Mouse (Mus musculus) gonadal fat pad, adult 2 months (tissue): ENCODE data around the gene Polr3gl. TPM values are rescaled to one million over a fixed set of nuclear protein-coding genes. Genes with fewer than 3 reads are reported as not detected.

Source experiments
- polyA plus RNA-seq: library from polyadenylated mRNA; depleted of rRNA; stranded (reverse); fragments of >200 nt; gene quantifications from 2 replicates; pipeline ENCODE4 v1.2.3, GENCODE M21; 2012; rRNA removed

Polr3gl gene
- polyA plus RNA-seq, 1 experiment, result 12.6 TPM

Other genes starting within 250 kb of the Polr3gl start
- not detected in 2 replicates for gene BC107364, start 141.9 kb downstream of the Polr3gl start, polyA plus RNA-seq
- gene Hfe2, start 69.0 kb downstream of the Polr3gl start, polyA plus RNA-seq, result 0.16 and 0.55 TPM in 2 replicates
- 664 and 966 TPM in 2 replicates for gene Txnip, start 36.2 kb downstream of the Polr3gl start, polyA plus RNA-seq
- 0.39 TPM in 1 of 2 replicates, not detected in the other for gene Gm16253, start 17.2 kb downstream of the Polr3gl start, polyA plus RNA-seq
- gene Ankrd34a, start 2.5 kb upstream of the Polr3gl start, polyA plus RNA-seq, result 0.34 and 0.37 TPM in 2 replicates
- gene Lix1l, start 7.0 kb upstream of the Polr3gl start, polyA plus RNA-seq, result 20.6 and 21.5 TPM in 2 replicates
- 6.5 and 12.6 TPM in 2 replicates for gene Rbm8a, start 35.8 kb upstream of the Polr3gl start, polyA plus RNA-seq
- 55.1 and 57.9 TPM in 2 replicates for gene Pex11b, start 41.2 kb upstream of the Polr3gl start, polyA plus RNA-seq
- gene Gm42957, start 41.3 kb upstream of the Polr3gl start, polyA plus RNA-seq, result 0.09 and 0.10 TPM in 2 replicates
- gene Itga10, start 51.4 kb upstream of the Polr3gl start, polyA plus RNA-seq, result 2.1 and 2.5 TPM in 2 replicates
- gene Ankrd35, start 76.0 kb upstream of the Polr3gl start, polyA plus RNA-seq, result 1.8 and 2.2 TPM in 2 replicates
- 23.4 and 29.1 TPM in 2 replicates for gene Pias3, start 102.2 kb upstream of the Polr3gl start, polyA plus RNA-seq
- gene Nudt17, start 114.4 kb upstream of the Polr3gl start, polyA plus RNA-seq, result 0.72 and 1.3 TPM in 2 replicates
- 28.4 and 29.9 TPM in 2 replicates for gene Polr3c, start 133.4 kb upstream of the Polr3gl start, polyA plus RNA-seq
- 21.4 and 26.2 TPM in 2 replicates for gene Rnf115, start 133.5 kb upstream of the Polr3gl start, polyA plus RNA-seq
- 49.3 and 91.8 TPM in 2 replicates for gene Pdzk1, start 235.1 kb upstream of the Polr3gl start, polyA plus RNA-seq
- gene Cd160, start 235.2 kb upstream of the Polr3gl start, polyA plus RNA-seq, result 0.53 and 0.82 TPM in 2 replicates